Mouse (Mus musculus): ENCODE measurements at regions not wholly inside any gene's neighbourhood (a gene's known extent, or its start where the extent isn't known, plus 50 kb on each side); places are given as distances from the start of the nearest gene placed in this dataset.

GRCm38 (mm10) chr16:62129234-62129633 is 657.4 kb downstream of the Nsun3 start:
- peak; percentile 35 for DNase-seq (ENCODE audit: low read depth, low spot score)

- peak; percentile 39 for DNase-seq (ENCODE audit: low read depth, low spot score)
Measured at GRCm38 (mm10) chr16:62128147-62128546, 658.5 kb downstream of the Nsun3 start.

GRCm38 (mm10) chr16:62125779-62126178 is 660.8 kb downstream of the Nsun3 start:
- DNase-seq (ENCODE audit: low read depth, low spot score), result no peak

Data from telencephalon, adult 2 months (tissue).